Mouse (Mus musculus): ENCODE measurements around the gene Zbtb4. TPM values are rescaled to one million over a fixed set of nuclear protein-coding genes. Genes with fewer than 3 reads are reported as not detected.

Zbtb4 gene
- polyA plus RNA-seq, 1 experiment from 2014 or later, result 2.9 TPM

GRCm38 (mm10) chr11:69795168-69795982 is 29.7 kb downstream of the Zbtb4 start, which contains the start of gene Chrnb1:
Chrnb1 (minus strand) TSS chr11:69795943.
- Histone ChIP-seq H3K9ac (replicated peaks; ENCODE audit: low read length) (peak within 1 kb of the TSS; percentile 73), H3K36me3 (ENCODE audit: insufficient read depth, low read length) (no peaks in the 10 kb centered on the region)
- peak; percentile 97 for ATAC-seq (ENCODE audit: low FRiP score, low TSS enrichment)

GRCm38 (mm10) chr11:69795983-69796435 is 30.3 kb downstream of the Zbtb4 start:
- H3K27me3 ChIP-seq (ENCODE audit: insufficient read depth, low read length), result peaks cover 5% of the 10 kb centered on the region; the same call in 1 of the 2 replicates
- H3K4me3 ChIP-seq (ENCODE audit: low read length), result peak overlapping the region; percentile 62
- H3K9ac ChIP-seq (replicated peaks; ENCODE audit: low read length), result peak overlapping the region; percentile 73
- peak overlapping the region; percentile 96 for H3K4me2 ChIP-seq (replicated peaks; ENCODE audit: low read depth, low read length)
- WGBS, result 2% methylated on average over 13 of the region's 13 CpGs
- no peaks in the 10 kb centered on the region for H3K9me3 ChIP-seq (ENCODE audit: low read length)
- no peaks in the 10 kb centered on the region for H3K36me3 ChIP-seq (ENCODE audit: insufficient read depth, low read length)
- ATAC-seq (ENCODE audit: low FRiP score, low TSS enrichment), result no peak
- no peak overlapping the region for H3K27ac ChIP-seq (ENCODE audit: low read length)
- peaks cover 25% of the 10 kb centered on the region for H3K4me1 ChIP-seq (ENCODE audit: insufficient read depth, low read length)

More at GRCm38 (mm10) chr11:69795168-69795982, 29.7 kb downstream of the Zbtb4 start, which contains the start of gene Chrnb1:
- WGBS, result 2% methylated on average over 52 of the region's 52 CpGs
- H3K27me3 ChIP-seq (ENCODE audit: insufficient read depth, low read length), result peaks cover 5% of the 10 kb centered on the region; the same call in 1 of the 2 replicates
- no peaks in the 10 kb centered on the region for H3K9me3 ChIP-seq (ENCODE audit: low read length)
- H3K4me1 ChIP-seq (ENCODE audit: insufficient read depth, low read length), result peaks cover 20% of the 10 kb centered on the region
- H3K27ac ChIP-seq (ENCODE audit: low read length), result 0 out of 2 replicates have a peak within 1 kb of the TSS, but pooled peaks have one; percentile 43
- H3K4me2 ChIP-seq (replicated peaks; ENCODE audit: low read depth, low read length), result peak within 1 kb of the TSS; percentile 96
- H3K4me3 ChIP-seq (ENCODE audit: low read length), result peak within 1 kb of the TSS; percentile 62

GRCm38 (mm10) chr11:69797924-69798323 is 32.2 kb downstream of the Zbtb4 start:
- WGBS, result 79% methylated on average over 7 of the region's 7 CpGs
- Histone ChIP-seq H3K4me1 (ENCODE audit: insufficient read depth, low read length) (peaks cover 44% of the 10 kb centered on the region), H3K27me3 (ENCODE audit: insufficient read depth, low read length) (peaks cover 17% of the 10 kb centered on the region), H3K36me3 (ENCODE audit: insufficient read depth, low read length) (no peaks in the 10 kb centered on the region), H3K4me3 (ENCODE audit: low read length) (no peak overlapping the region), H3K27ac (ENCODE audit: low read length) (no peak overlapping the region), H3K4me2 (replicated peaks; ENCODE audit: low read depth, low read length) (no peak overlapping the region), H3K9ac (replicated peaks; ENCODE audit: low read length) (no peak overlapping the region), H3K9me3 (ENCODE audit: low read length) (no peaks in the 10 kb centered on the region)
- no peak for ATAC-seq (ENCODE audit: low FRiP score, low TSS enrichment)

GRCm38 (mm10) chr11:69799394-69800137 is 33.9 kb downstream of the Zbtb4 start:
- 17% methylated on average over 12 of the region's 12 CpGs for WGBS
- H3K36me3 ChIP-seq (ENCODE audit: insufficient read depth, low read length), result no peaks in the 10 kb centered on the region
- ATAC-seq (ENCODE audit: low FRiP score, low TSS enrichment), result no peak
- 0 out of 2 replicates have a peak overlapping the region, but pooled peaks have one; percentile 36 for H3K9ac ChIP-seq (replicated peaks; ENCODE audit: low read length)
- H3K9me3 ChIP-seq (ENCODE audit: low read length), result no peaks in the 10 kb centered on the region
- H3K27ac ChIP-seq (ENCODE audit: low read length), result no peak overlapping the region
- H3K4me1 ChIP-seq (ENCODE audit: insufficient read depth, low read length), result peaks cover 58% of the 10 kb centered on the region
- H3K4me3 ChIP-seq (ENCODE audit: low read length), result peak overlapping the region; percentile 66
- peak overlapping the region; percentile 98 for H3K4me2 ChIP-seq (replicated peaks; ENCODE audit: low read depth, low read length)
- H3K27me3 ChIP-seq (ENCODE audit: insufficient read depth, low read length), result peaks cover 18% of the 10 kb centered on the region

GRCm38 (mm10) chr11:69800138-69800391 is 34.4 kb downstream of the Zbtb4 start:
- H3K36me3 ChIP-seq (ENCODE audit: insufficient read depth, low read length), result no peaks in the 10 kb centered on the region
- peak overlapping the region; percentile 66 for H3K4me3 ChIP-seq (ENCODE audit: low read length)
- peak overlapping the region; percentile 78 for H3K27ac ChIP-seq (ENCODE audit: low read length)
- peak overlapping the region; percentile 98 for H3K4me2 ChIP-seq (replicated peaks; ENCODE audit: low read depth, low read length)
- H3K4me1 ChIP-seq (ENCODE audit: insufficient read depth, low read length), result peaks cover 63% of the 10 kb centered on the region
- H3K9ac ChIP-seq (replicated peaks; ENCODE audit: low read length), result peak overlapping the region; percentile 77
- peaks cover 22% of the 10 kb centered on the region for H3K27me3 ChIP-seq (ENCODE audit: insufficient read depth, low read length)
- peak; percentile 0; the same call in 1 of the 2 replicates for ATAC-seq (ENCODE audit: low FRiP score, low TSS enrichment)
- 0% methylated on average over 10 of the region's 11 CpGs for WGBS
- H3K9me3 ChIP-seq (ENCODE audit: low read length), result no peaks in the 10 kb centered on the region

GRCm38 (mm10) chr11:69800392-69801197 is 34.9 kb downstream of the Zbtb4 start:
- ATAC-seq (ENCODE audit: low FRiP score, low TSS enrichment), result peak; percentile 64
- H3K4me1 ChIP-seq (ENCODE audit: insufficient read depth, low read length), result peaks cover 64% of the 10 kb centered on the region
- WGBS, result under 1% methylated on average over 36 of the region's 36 CpGs

GRCm38 (mm10) chr11:69801379-69801977 is 35.8 kb downstream of the Zbtb4 start, which contains the start of gene Fgf11:
Fgf11 (minus strand) TSS chr11:69801857.
- H3K4me1 ChIP-seq (ENCODE audit: insufficient read depth, low read length), result peaks cover 59% of the 10 kb centered on the region
- under 1% methylated on average over 32 of the region's 33 CpGs for WGBS

More at GRCm38 (mm10) chr11:69800392-69801197, 34.9 kb downstream of the Zbtb4 start:
- peak overlapping the region; percentile 77 for H3K9ac ChIP-seq (replicated peaks; ENCODE audit: low read length)
- peak overlapping the region; percentile 66 for H3K4me3 ChIP-seq (ENCODE audit: low read length)
- H3K27me3 ChIP-seq (ENCODE audit: insufficient read depth, low read length), result peaks cover 22% of the 10 kb centered on the region
- H3K9me3 ChIP-seq (ENCODE audit: low read length), result no peaks in the 10 kb centered on the region
- H3K27ac ChIP-seq (ENCODE audit: low read length), result peak overlapping the region; percentile 78
- no peaks in the 10 kb centered on the region for H3K36me3 ChIP-seq (ENCODE audit: insufficient read depth, low read length)
- peak overlapping the region; percentile 98 for H3K4me2 ChIP-seq (replicated peaks; ENCODE audit: low read depth, low read length)

GRCm38 (mm10) chr11:69802648-69803105 is 37.0 kb downstream of the Zbtb4 start:
- peaks cover 23% of the 10 kb centered on the region for H3K27me3 ChIP-seq (ENCODE audit: insufficient read depth, low read length)
- no peaks in the 10 kb centered on the region for H3K36me3 ChIP-seq (ENCODE audit: insufficient read depth, low read length)
- H3K9me3 ChIP-seq (ENCODE audit: low read length), result no peaks in the 10 kb centered on the region
- peak overlapping the region; percentile 66 for H3K4me3 ChIP-seq (ENCODE audit: low read length)
- H3K4me2 ChIP-seq (replicated peaks; ENCODE audit: low read depth, low read length), result peak overlapping the region; percentile 98
- 0 out of 2 replicates have a peak overlapping the region, but pooled peaks have one; percentile 22 for H3K27ac ChIP-seq (ENCODE audit: low read length)
- H3K9ac ChIP-seq (replicated peaks; ENCODE audit: low read length), result peak overlapping the region; percentile 78
- ATAC-seq (ENCODE audit: low FRiP score, low TSS enrichment), result peak; percentile 13; the same call in 1 of the 2 replicates
- H3K4me1 ChIP-seq (ENCODE audit: insufficient read depth, low read length), result peaks cover 59% of the 10 kb centered on the region
- under 1% methylated on average over 33 of the region's 33 CpGs for WGBS

More at GRCm38 (mm10) chr11:69801379-69801977, 35.8 kb downstream of the Zbtb4 start, which contains the start of gene Fgf11:
- Histone ChIP-seq H3K9ac (replicated peaks; ENCODE audit: low read length) (peak within 1 kb of the TSS; percentile 78), H3K9me3 (ENCODE audit: low read length) (no peaks in the 10 kb centered on the region), H3K36me3 (ENCODE audit: insufficient read depth, low read length) (no peaks in the 10 kb centered on the region), H3K27ac (ENCODE audit: low read length) (peak within 1 kb of the TSS; percentile 78), H3K4me2 (replicated peaks; ENCODE audit: low read depth, low read length) (peak within 1 kb of the TSS; percentile 98), H3K27me3 (ENCODE audit: insufficient read depth, low read length) (peaks cover 27% of the 10 kb centered on the region), H3K4me3 (ENCODE audit: low read length) (peak within 1 kb of the TSS; percentile 66)
- no peak for ATAC-seq (ENCODE audit: low FRiP score, low TSS enrichment)

All from kidney, embryonic 16.5 days (tissue).